ENCODE assay signal across 8 mouse cellular contexts in genomic region chr15:81693366-81693966, GRCm38 (mm10). TPM values are rescaled to one million over a fixed set of nuclear protein-coding genes. Genes with fewer than 3 reads are reported as not detected.
DNase-seq lines count a peak whose midpoint lies in the region; ATAC-seq and TF ChIP-seq lines count a peak whose summit lies in the region.

No protein-coding gene starts in this region.

- peaks cover 56% of the 10 kb centered on the region for H3K27me3 ChIP-seq in heart, embryonic 15.5 days
- no peaks in the 10 kb centered on the region for H3K27me3 ChIP-seq in forebrain, postnatal 0 days (ENCODE audit: insufficient read depth, low read length)
- H3K27me3 ChIP-seq in midbrain, embryonic 10.5 days (ENCODE audit: low read depth, poor library complexity, severe bottlenecking): peaks cover 68% of the 10 kb centered on the region

- no peaks in the 10 kb centered on the region for H3K9me3 ChIP-seq in heart, embryonic 15.5 days (replicated peaks)
- no peaks in the 10 kb centered on the region for H3K9me3 ChIP-seq in forebrain, postnatal 0 days (ENCODE audit: low read length)
- H3K9me3 ChIP-seq in midbrain, embryonic 10.5 days (replicated peaks): no peaks in the 10 kb centered on the region

- H3K4me3 ChIP-seq in heart, embryonic 15.5 days: peak overlapping the region; percentile 65
- H3K4me3 ChIP-seq in forebrain, postnatal 0 days (ENCODE audit: low read depth, low read length): peak overlapping the region; percentile 59
- peak overlapping the region; percentile 64 for H3K4me3 ChIP-seq in midbrain, embryonic 10.5 days

- ATAC-seq in heart, embryonic 15.5 days (replicated peaks; ENCODE audit: insufficient number of reproducible peaks, insufficient read depth, low FRiP score, low read depth): no peak
- ATAC-seq in forebrain, postnatal 0 days: peak; percentile 19
- ATAC-seq in megakaryocyte-erythroid progenitor cell, adult 5-6 weeks (replicated peaks; ENCODE audit: low FRiP score, low TSS enrichment, poor library complexity, severe bottlenecking): no peak

- H3K4me1 ChIP-seq in heart, embryonic 15.5 days (replicated peaks): peaks cover 18% of the 10 kb centered on the region
- 0 out of 2 replicates have a peak, but pooled peaks cover 11% of the 10 kb centered on the region for H3K4me1 ChIP-seq in forebrain, postnatal 0 days (ENCODE audit: insufficient read depth)
- peaks cover 24% of the 10 kb centered on the region for H3K4me1 ChIP-seq in midbrain, embryonic 10.5 days

- DNase-seq in heart, postnatal 4 days: no peak
- DNase-seq in R1 (ENCODE audit: low read depth, low spot score): peak; percentile 62
- DNase-seq in forebrain, postnatal 0 days: peak; percentile 54
- no peak for DNase-seq in midbrain, embryonic 10.5 days (ENCODE audit: low spot score)
- no peak for DNase-seq in left cerebral cortex, adult 8-10 months (ENCODE audit: low spot score in 2 of 2)
- DNase-seq in layer of hippocampus, adult 11-12 months (ENCODE audit: low spot score): no peak

- no peaks in the 10 kb centered on the region for H3K36me3 ChIP-seq in heart, embryonic 15.5 days
- peaks cover under 1% of the 10 kb centered on the region for H3K36me3 ChIP-seq in forebrain, postnatal 0 days (ENCODE audit: insufficient read depth)
- peaks cover 6% of the 10 kb centered on the region for H3K36me3 ChIP-seq in midbrain, embryonic 10.5 days

- H3K9ac ChIP-seq in heart, embryonic 15.5 days: peak overlapping the region; percentile 67
- H3K9ac ChIP-seq in forebrain, postnatal 0 days: peak overlapping the region; percentile 79

- no peak for TF ChIP-seq CTCF in forebrain, postnatal 0 days (IDR thresholded peaks at IDR 0.05; ENCODE audit: low read depth)

- H3K4me2 ChIP-seq in heart, embryonic 15.5 days: peak overlapping the region; percentile 99
- H3K4me2 ChIP-seq in forebrain, postnatal 0 days (ENCODE audit: low read depth): peak overlapping the region; percentile 91

- 5% methylated on average over 41 of the region's 41 CpGs for WGBS in heart, embryonic 15.5 days
- WGBS in forebrain, postnatal 0 days: 3% methylated on average over 41 of the region's 41 CpGs
- 6% methylated on average over 41 of the region's 41 CpGs for WGBS in midbrain, embryonic 10.5 days

- no peak overlapping the region for H3K27ac ChIP-seq in heart, embryonic 15.5 days
- peak overlapping the region; percentile 67 for H3K27ac ChIP-seq in forebrain, postnatal 0 days (ENCODE audit: low read depth, low read length)
- H3K27ac ChIP-seq in midbrain, embryonic 10.5 days (replicated peaks): peak overlapping the region; percentile 83

RNA-seq across cellular contexts. Expression of gene Chadl, which starts 3.6 kb away (rescaled TPM):
- 1.4 and 2.3 TPM in 2 replicates for polyA plus RNA-seq in heart, embryonic 15.5 days (2015; fragmentation: Nextera tagmentation; extraction: Ambion mirVana)
- total RNA-seq in heart, postnatal 4 days (2021): 1 to 10 TPM in 1 of 2 experiments, under 1 TPM in 1; 0.76 to 1.5 TPM
- total RNA-seq in forebrain, postnatal 0 days (2014; rRNA removed): 31.9 and 35.3 TPM in 2 replicates
- polyA plus RNA-seq in forebrain, postnatal 0 days (2015; fragmentation: Nextera tagmentation; extraction: Ambion mirVana): 49.2 and 52.8 TPM in 2 replicates
- polyA plus RNA-seq in midbrain, embryonic 10.5 days (2016; fragmentation: Nextera tagmentation; extraction: Ambion mirVana): 2.4 and 2.5 TPM in 2 replicates
- total RNA-seq in left cerebral cortex, adult 8-10 months (2022): 10 to 100 TPM in 3 of 4 experiments, 1 to 10 TPM in 1; 9.7 to 14.7 (median 13.1) TPM
- not detected in 2 replicates for total RNA-seq in megakaryocyte-erythroid progenitor cell, adult 5-6 weeks (2014; fragmentation: Nextera tagmentation)
- total RNA-seq in megakaryocyte-erythroid progenitor cell, adult 5-6 weeks (2017): 0.09 TPM in 1 of 2 replicates, not detected in the other

RNA-seq across cellular contexts. Expression of gene L3mbtl2, which starts 29.8 kb away (rescaled TPM):
- 12.9 and 17.2 TPM in 2 replicates for polyA plus RNA-seq in heart, embryonic 15.5 days (2015; fragmentation: Nextera tagmentation; extraction: Ambion mirVana)
- total RNA-seq in heart, postnatal 4 days (2021): 10 to 100 TPM; 19.3 to 20.2 TPM
- 28.5 and 30.9 TPM in 2 replicates for total RNA-seq in forebrain, postnatal 0 days (2014; rRNA removed)
- 24.3 and 28.5 TPM in 2 replicates for polyA plus RNA-seq in forebrain, postnatal 0 days (2015; fragmentation: Nextera tagmentation; extraction: Ambion mirVana)
- polyA plus RNA-seq in midbrain, embryonic 10.5 days (2016; fragmentation: Nextera tagmentation; extraction: Ambion mirVana): 44.6 and 46.1 TPM in 2 replicates
- 10 to 100 TPM; 39.8 to 45.8 (median 43.9) TPM for total RNA-seq in left cerebral cortex, adult 8-10 months (2022)
- 38.3 and 41.4 TPM in 2 replicates for total RNA-seq in megakaryocyte-erythroid progenitor cell, adult 5-6 weeks (2014; fragmentation: Nextera tagmentation)
- 31.5 and 42.9 TPM in 2 replicates for total RNA-seq in megakaryocyte-erythroid progenitor cell, adult 5-6 weeks (2017)

RNA-seq across cellular contexts. Expression of gene Zc3h7b, which starts 51.4 kb away (rescaled TPM):
- polyA plus RNA-seq in heart, embryonic 15.5 days (2015; fragmentation: Nextera tagmentation; extraction: Ambion mirVana): 18.2 and 22.8 TPM in 2 replicates
- 10 to 100 TPM; 78.6 to 88.9 TPM for total RNA-seq in heart, postnatal 4 days (2021)
- 121 and 131 TPM in 2 replicates for total RNA-seq in forebrain, postnatal 0 days (2014; rRNA removed)
- polyA plus RNA-seq in forebrain, postnatal 0 days (2015; fragmentation: Nextera tagmentation; extraction: Ambion mirVana): 38.6 and 41.3 TPM in 2 replicates
- 36.3 and 41.4 TPM in 2 replicates for polyA plus RNA-seq in midbrain, embryonic 10.5 days (2016; fragmentation: Nextera tagmentation; extraction: Ambion mirVana)
- total RNA-seq in left cerebral cortex, adult 8-10 months (2022): 100 to 1,000 TPM; 147 to 167 (median 158) TPM
- 34.9 and 35.7 TPM in 2 replicates for total RNA-seq in megakaryocyte-erythroid progenitor cell, adult 5-6 weeks (2014; fragmentation: Nextera tagmentation)
- 19.2 and 22.4 TPM in 2 replicates for total RNA-seq in megakaryocyte-erythroid progenitor cell, adult 5-6 weeks (2017)

RNA-seq across cellular contexts. Expression of gene Rangap1, which starts 51.9 kb away (rescaled TPM):
- polyA plus RNA-seq in heart, embryonic 15.5 days (2015; fragmentation: Nextera tagmentation; extraction: Ambion mirVana): 66.4 and 81.4 TPM in 2 replicates
- 10 to 100 TPM; 82.7 to 88.8 TPM for total RNA-seq in heart, postnatal 4 days (2021)
- total RNA-seq in forebrain, postnatal 0 days (2014; rRNA removed): 146 and 163 TPM in 2 replicates
- 107 and 133 TPM in 2 replicates for polyA plus RNA-seq in forebrain, postnatal 0 days (2015; fragmentation: Nextera tagmentation; extraction: Ambion mirVana)
- polyA plus RNA-seq in midbrain, embryonic 10.5 days (2016; fragmentation: Nextera tagmentation; extraction: Ambion mirVana): 187 and 192 TPM in 2 replicates
- 100 to 1,000 TPM; 200 to 222 (median 212) TPM for total RNA-seq in left cerebral cortex, adult 8-10 months (2022)
- 84.8 and 93.4 TPM in 2 replicates for total RNA-seq in megakaryocyte-erythroid progenitor cell, adult 5-6 weeks (2014; fragmentation: Nextera tagmentation)
- total RNA-seq in megakaryocyte-erythroid progenitor cell, adult 5-6 weeks (2017): 111 and 144 TPM in 2 replicates

Comparison
In these comparisons a context has a peak if more than half of its experiments do, and no peak if none do; other contexts are left out.
1. DNase-seq: peak in R1 (single experiment) and forebrain, postnatal 0 days (single experiment); none in heart, postnatal 4 days (single experiment), midbrain, embryonic 10.5 days (single experiment), left cerebral cortex, adult 8-10 months (0 of 2) and layer of hippocampus, adult 11-12 months (single experiment).
2. RNA of gene Chadl, which starts 3.6 kb away (total RNA-seq): 31.9 to 35.3 TPM in forebrain, postnatal 0 days and 9.7 to 14.7 TPM in left cerebral cortex, adult 8-10 months; 0.76 to 1.5 TPM in heart, postnatal 4 days and 0.09 TPM in megakaryocyte-erythroid progenitor cell, adult 5-6 weeks; every median in the first group is over 4 times any median in the second.
3. Peak in every context shown above with its lines, with median percentiles within 50 percentile points of each other: H3K4me3 ChIP-seq.